Mouse (Mus musculus) testis, adult 2 months (tissue): Measurements from ENCODE around the gene Ptprb. TPM values are rescaled to one million over a fixed set of nuclear protein-coding genes. Genes with fewer than 3 reads are reported as not detected.

Experiments used
- H3K27ac ChIP-seq: fragments of 200-500 bp; 2 replicates; pipeline ENCODE4 v1.5.1; 2012; ENCODE audit warnings: low read depth, low read length; ENCODE audit not compliant: control insufficient read depth, insufficient read depth
- H3K27me3 ChIP-seq: fragments of 200-500 bp; 2 replicates; pipeline ENCODE4 v1.6.1; 2012; ENCODE audit warnings: mild to moderate bottlenecking, low read length, moderate library complexity; ENCODE audit not compliant: control insufficient read depth, insufficient read depth
- H3K36me3 ChIP-seq: fragments of 200-500 bp; 2 replicates; pipeline ENCODE4 v1.6.1; 2012; ENCODE audit warnings: mild to moderate bottlenecking, low read length; ENCODE audit not compliant: control insufficient read depth, insufficient read depth
- H3K4me1 ChIP-seq: fragments of 200-500 bp; 2 replicates; pipeline ENCODE4 v1.6.1; 2012; ENCODE audit warnings: low read length; ENCODE audit not compliant: control insufficient read depth, insufficient read depth
- H3K4me3 ChIP-seq: fragments of 200-500 bp; 2 replicates; pipeline ENCODE4 v1.5.1; 2012; ENCODE audit warnings: low read depth, mild to moderate bottlenecking, low read length, moderate library complexity, mixed read lengths; ENCODE audit not compliant: control insufficient read depth
- CTCF ChIP-seq: fragments of 200-500 bp; IDR thresholded peaks from 2 replicates; pipeline ENCODE4 v1.5.1; 2012; ENCODE audit warnings: low read depth, mild to moderate bottlenecking, inconsistent platforms, low read length, moderate library complexity; ENCODE audit not compliant: control insufficient read depth, insufficient read depth, insufficient replicate concordance
- POLR2A ChIP-seq: fragments of 200-500 bp; IDR thresholded peaks from 2 replicates; pipeline ENCODE4 v1.6.1; 2012; ENCODE audit warnings: low read depth, mild to moderate bottlenecking, inconsistent platforms, low read length, moderate library complexity; ENCODE audit not compliant: control insufficient read depth
- polyA plus RNA-seq: library from polyadenylated mRNA; depleted of rRNA; stranded (reverse); fragments of >200 nt; gene quantifications from 2 replicates; pipeline ENCODE4 v1.2.3, GENCODE M21; 2012

The Ptprb gene
- polyA plus RNA-seq, 1 experiment, result 1.0 TPM

GRCm38 (mm10) chr10:116271470-116271915 lies 3.8 kb upstream of the Ptprb start:
- Histone ChIP-seq H3K27ac (no peak overlapping the region), H3K4me3 (no peak overlapping the region), H3K4me1 (no peaks in the 10 kb centered on the region; the same call in none of the 2 replicates), H3K36me3 (no peaks in the 10 kb centered on the region), H3K27me3 (no peaks in the 10 kb centered on the region)
- no peak for TF ChIP-seq CTCF
- TF ChIP-seq POLR2A, result no peak

- H3K36me3 ChIP-seq, result no peaks in the 10 kb centered on the region
- TF ChIP-seq CTCF (no peak), POLR2A (no peak)
- H3K4me1 ChIP-seq, result no peaks in the 10 kb centered on the region; the same call in 1 of the 2 replicates
- H3K27ac ChIP-seq, result no peak overlapping the region
- H3K4me3 ChIP-seq, result no peak overlapping the region
- no peaks in the 10 kb centered on the region for H3K27me3 ChIP-seq
Observed at GRCm38 (mm10) chr10:116272156-116272555, 3.2 kb upstream of the Ptprb start.

DNA sequence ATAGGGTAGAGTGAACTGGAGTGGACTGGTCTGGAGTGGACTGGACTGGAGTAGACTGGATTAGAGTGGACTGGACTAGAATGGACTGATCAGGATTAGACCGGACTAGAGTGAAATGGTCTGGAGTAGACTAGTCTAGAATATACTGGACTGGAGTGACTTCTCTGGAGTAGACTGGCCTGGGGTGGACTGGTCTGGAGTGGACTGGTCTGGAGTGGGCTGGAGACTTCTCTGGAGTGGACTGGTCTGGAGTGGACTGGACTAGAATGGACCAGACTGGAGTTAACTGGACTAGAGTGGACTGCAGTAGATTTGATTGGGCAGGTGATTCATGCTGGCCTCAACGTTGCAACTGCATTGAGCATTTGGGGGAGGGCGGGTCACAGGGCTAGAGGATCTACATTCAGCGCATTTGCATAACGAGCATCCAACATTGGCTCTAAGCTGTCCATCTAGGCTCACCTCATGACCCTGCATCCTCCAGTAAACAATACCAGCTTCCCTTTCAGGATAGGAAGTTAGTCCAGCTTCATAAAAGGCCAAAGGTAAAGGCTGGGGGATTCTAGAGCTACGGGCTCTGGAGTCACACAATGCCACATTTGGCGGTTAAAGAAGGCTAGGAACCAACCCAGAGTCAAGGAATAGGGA lies 11.5 kb downstream of the Ptprb start:
- Histone ChIP-seq H3K4me1 (no peaks in the 10 kb centered on the region), H3K36me3 (no peaks in the 10 kb centered on the region), H3K27me3 (no peaks in the 10 kb centered on the region), H3K27ac (no peak overlapping the region), H3K4me3 (no peak overlapping the region)
- TF ChIP-seq CTCF (no peak), POLR2A (no peak)

DNA sequence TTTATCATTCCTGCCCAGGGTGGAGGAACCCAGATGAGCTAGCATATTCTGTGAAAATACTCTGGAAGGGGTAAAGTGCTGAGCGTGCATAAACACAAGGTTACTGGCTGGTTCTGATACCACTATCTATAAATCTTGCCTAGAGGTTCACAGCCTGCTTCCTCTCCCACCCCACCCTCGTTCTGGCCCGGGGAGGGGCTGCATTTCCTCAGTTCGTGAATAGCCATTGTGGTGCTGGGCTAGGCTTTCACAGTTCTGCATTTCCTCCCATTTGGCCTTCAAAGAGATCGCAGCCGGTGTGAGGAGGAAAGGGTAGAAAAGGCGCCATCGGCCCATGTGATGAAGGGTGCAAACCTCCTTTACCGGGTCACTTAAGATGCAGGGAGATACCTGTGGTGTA lies 12.8 kb downstream of the Ptprb start:
- TF ChIP-seq POLR2A, result no peak
- TF ChIP-seq CTCF, result no peak
- Histone ChIP-seq H3K27me3 (no peaks in the 10 kb centered on the region), H3K36me3 (no peaks in the 10 kb centered on the region), H3K4me3 (no peak overlapping the region), H3K27ac (no peak overlapping the region), H3K4me1 (no peaks in the 10 kb centered on the region)

DNA sequence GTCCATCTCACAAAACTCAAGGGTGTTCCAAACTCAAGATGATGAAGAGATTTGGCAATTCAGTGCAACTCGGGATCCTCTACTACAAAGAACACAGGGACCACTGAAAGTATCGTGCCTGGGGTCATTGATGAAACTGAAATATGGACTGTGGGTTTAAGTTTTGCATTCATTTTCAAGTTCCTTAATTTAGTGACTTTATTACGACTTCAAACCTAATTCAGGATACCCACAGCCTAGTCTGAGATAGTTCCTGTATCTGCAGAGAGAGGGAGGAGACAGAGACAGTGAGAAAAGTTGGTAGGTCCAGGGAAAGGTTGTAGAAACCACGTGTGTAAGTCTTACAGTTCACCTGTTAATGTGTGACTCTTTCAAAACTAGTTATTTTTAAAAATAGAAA lies 15.2 kb downstream of the Ptprb start:
- H3K4me3 ChIP-seq, result no peak overlapping the region
- no peak for TF ChIP-seq POLR2A
- no peak for TF ChIP-seq CTCF
- no peaks in the 10 kb centered on the region for H3K27me3 ChIP-seq
- no peaks in the 10 kb centered on the region for H3K36me3 ChIP-seq
- no peaks in the 10 kb centered on the region for H3K4me1 ChIP-seq
- H3K27ac ChIP-seq, result no peak overlapping the region

- Histone ChIP-seq H3K36me3 (no peaks in the 10 kb centered on the region), H3K27me3 (no peaks in the 10 kb centered on the region), H3K4me3 (no peak overlapping the region), H3K4me1 (no peaks in the 10 kb centered on the region), H3K27ac (no peak overlapping the region)
- no peak for TF ChIP-seq POLR2A
- no peak for TF ChIP-seq CTCF
Observed at GRCm38 (mm10) chr10:116291153-116291755, 15.9 kb downstream of the Ptprb start.

- H3K4me1 ChIP-seq, result peaks cover 4% of the 10 kb centered on the region
- no peaks in the 10 kb centered on the region for H3K36me3 ChIP-seq
- no peaks in the 10 kb centered on the region for H3K27me3 ChIP-seq
- no peak overlapping the region for H3K4me3 ChIP-seq
- TF ChIP-seq POLR2A (no peak), CTCF (no peak)
- H3K27ac ChIP-seq, result no peak overlapping the region
Observed at GRCm38 (mm10) chr10:116296439-116296838, 21.1 kb downstream of the Ptprb start.
